In genomic region chr19:16161222-16161621, GRCm38 (mm10) we compare ENCODE assay signal across 11 mouse cellular contexts. TPM values are rescaled to one million over a fixed set of nuclear protein-coding genes. Genes with fewer than 3 reads are reported as not detected.
A peak's percentile ranks its signal among the peaks of the same experiment; 100 is the strongest.
DNase-seq lines count a peak whose midpoint lies in the region; ATAC-seq lines count a peak whose summit lies in the region.
"Had no signal": no experiment of that assay in that cellular context is flagged by ENCODE, and none has a peak within 500 bp of the region (broad histone marks: within the 10 kb centered on the region; RNA-seq: fewer than 3 reads in every experiment).

No protein-coding gene starts in this region.

- peaks cover 18% of the 10 kb centered on the region for H3K4me1 ChIP-seq in forebrain, embryonic 15.5 days
- H3K4me1 ChIP-seq in forebrain, embryonic 14.5 days (ENCODE audit: control insufficient read depth, insufficient read depth, low read length): 0 out of 2 replicates have a peak, but pooled peaks cover 2% of the 10 kb centered on the region
- H3K4me1 ChIP-seq in hindbrain, embryonic 13.5 days (replicated peaks): peaks cover 25% of the 10 kb centered on the region
- H3K4me1 ChIP-seq in hindbrain, embryonic 10.5 days (replicated peaks): peaks cover 10% of the 10 kb centered on the region
- peaks cover 9% of the 10 kb centered on the region; the same call in 1 of the 2 replicates for H3K4me1 ChIP-seq in neural tube, embryonic 12.5 days
- H3K4me1 ChIP-seq in neural tube, embryonic 15.5 days: peaks cover 27% of the 10 kb centered on the region
- H3K4me1 ChIP-seq in stomach, embryonic 16.5 days (ENCODE audit: control insufficient read depth, insufficient read depth, low read length): peaks cover 16% of the 10 kb centered on the region

- no peak overlapping the region for H3K27ac ChIP-seq in forebrain, embryonic 15.5 days (replicated peaks)
- no peak overlapping the region for H3K27ac ChIP-seq in forebrain, embryonic 14.5 days (ENCODE audit: low read depth, low read length)
- H3K27ac ChIP-seq in hindbrain, embryonic 13.5 days: no peak overlapping the region
- H3K27ac ChIP-seq in hindbrain, embryonic 10.5 days: no peak overlapping the region
- H3K27ac ChIP-seq in neural tube, embryonic 12.5 days: no peak overlapping the region
- H3K27ac ChIP-seq in neural tube, embryonic 15.5 days (replicated peaks): no peak overlapping the region
- peak overlapping the region; percentile 3 for H3K27ac ChIP-seq in stomach, embryonic 16.5 days (ENCODE audit: low read length)
- H3K27ac ChIP-seq: liver, embryonic 14.5 days had no signal

- no peak overlapping the region for H3K9ac ChIP-seq in forebrain, embryonic 15.5 days (replicated peaks)
- H3K9ac ChIP-seq in forebrain, embryonic 14.5 days (ENCODE audit: low read length): no peak overlapping the region
- H3K9ac ChIP-seq in hindbrain, embryonic 13.5 days: no peak overlapping the region
- no peak overlapping the region for H3K9ac ChIP-seq in neural tube, embryonic 12.5 days
- H3K9ac ChIP-seq in neural tube, embryonic 15.5 days (replicated peaks): no peak overlapping the region
- H3K9ac ChIP-seq in stomach, embryonic 16.5 days (ENCODE audit: low read length): no peak overlapping the region
- H3K9ac ChIP-seq: liver, embryonic 14.5 days had no signal

- no peaks in the 10 kb centered on the region for H3K27me3 ChIP-seq in forebrain, embryonic 15.5 days
- H3K27me3 ChIP-seq in forebrain, embryonic 14.5 days (replicated peaks; ENCODE audit: control insufficient read depth, insufficient read depth, low read length): no peaks in the 10 kb centered on the region
- H3K27me3 ChIP-seq in hindbrain, embryonic 13.5 days: no peaks in the 10 kb centered on the region
- H3K27me3 ChIP-seq in hindbrain, embryonic 10.5 days (ENCODE audit: insufficient read depth, poor library complexity, severe bottlenecking): no peaks in the 10 kb centered on the region
- no peaks in the 10 kb centered on the region for H3K27me3 ChIP-seq in neural tube, embryonic 12.5 days (replicated peaks)
- H3K27me3 ChIP-seq in neural tube, embryonic 15.5 days (replicated peaks): no peaks in the 10 kb centered on the region
- H3K27me3 ChIP-seq in stomach, embryonic 16.5 days (ENCODE audit: control insufficient read depth, insufficient read depth, low read length): no peaks in the 10 kb centered on the region

- no peaks in the 10 kb centered on the region for H3K9me3 ChIP-seq in forebrain, embryonic 15.5 days
- no peaks in the 10 kb centered on the region for H3K9me3 ChIP-seq in forebrain, embryonic 14.5 days (replicated peaks; ENCODE audit: control insufficient read depth, low read length)
- no peaks in the 10 kb centered on the region for H3K9me3 ChIP-seq in hindbrain, embryonic 13.5 days
- no peaks in the 10 kb centered on the region for H3K9me3 ChIP-seq in hindbrain, embryonic 10.5 days
- no peaks in the 10 kb centered on the region for H3K9me3 ChIP-seq in neural tube, embryonic 12.5 days
- no peaks in the 10 kb centered on the region for H3K9me3 ChIP-seq in neural tube, embryonic 15.5 days (replicated peaks)
- no peaks in the 10 kb centered on the region for H3K9me3 ChIP-seq in stomach, embryonic 16.5 days (replicated peaks; ENCODE audit: control insufficient read depth, low read length)

- no peaks in the 10 kb centered on the region for H3K36me3 ChIP-seq in forebrain, embryonic 15.5 days
- peaks cover 3% of the 10 kb centered on the region; the same call in 1 of the 2 replicates for H3K36me3 ChIP-seq in forebrain, embryonic 14.5 days (ENCODE audit: control insufficient read depth, insufficient read depth, low read length)
- no peaks in the 10 kb centered on the region for H3K36me3 ChIP-seq in hindbrain, embryonic 13.5 days
- no peaks in the 10 kb centered on the region; the same call in 1 of the 2 replicates for H3K36me3 ChIP-seq in hindbrain, embryonic 10.5 days
- H3K36me3 ChIP-seq in neural tube, embryonic 12.5 days: peaks cover 3% of the 10 kb centered on the region
- no peaks in the 10 kb centered on the region for H3K36me3 ChIP-seq in neural tube, embryonic 15.5 days
- H3K36me3 ChIP-seq in stomach, embryonic 16.5 days (ENCODE audit: control insufficient read depth, insufficient read depth, low read length): no peaks in the 10 kb centered on the region; the same call in 1 of the 2 replicates

- 91% methylated on average over 2 of the region's 2 CpGs for WGBS in forebrain, embryonic 15.5 days
- WGBS in forebrain, embryonic 14.5 days: 88% methylated on average over 2 of the region's 2 CpGs
- WGBS in hindbrain, embryonic 13.5 days: 66% methylated on average over 2 of the region's 2 CpGs
- 78% methylated on average over 2 of the region's 2 CpGs for WGBS in hindbrain, embryonic 10.5 days
- 71% methylated on average over 2 of the region's 2 CpGs for WGBS in neural tube, embryonic 12.5 days
- WGBS in neural tube, embryonic 15.5 days: 62% methylated on average over 2 of the region's 2 CpGs
- WGBS in stomach, embryonic 16.5 days: 21% methylated on average over 2 of the region's 2 CpGs

- H3K4me3 ChIP-seq in forebrain, embryonic 15.5 days: no peak overlapping the region
- no peak overlapping the region for H3K4me3 ChIP-seq in forebrain, embryonic 14.5 days (ENCODE audit: low read depth, low read length)
- H3K4me3 ChIP-seq in hindbrain, embryonic 13.5 days: no peak overlapping the region
- H3K4me3 ChIP-seq in hindbrain, embryonic 10.5 days: no peak overlapping the region
- no peak overlapping the region for H3K4me3 ChIP-seq in neural tube, embryonic 12.5 days
- no peak overlapping the region for H3K4me3 ChIP-seq in neural tube, embryonic 15.5 days (replicated peaks)
- H3K4me3 ChIP-seq in stomach, embryonic 16.5 days (replicated peaks; ENCODE audit: low read length): no peak overlapping the region

- no peak for DNase-seq in forebrain, embryonic 14.5 days (ENCODE audit: low spot score)
- DNase-seq in hindbrain, embryonic 10.5 days (ENCODE audit: low spot score): no peak
- DNase-seq in layer of hippocampus, adult 9-11 months: no peak
- DNase-seq: right cerebral cortex, postnatal 14 days; thymus, postnatal 4 days had no signal

- ATAC-seq in forebrain, embryonic 15.5 days (replicated peaks): peak; percentile 45
- no peak; the same call in 1 of the 2 replicates for ATAC-seq in forebrain, embryonic 14.5 days
- peak; percentile 57 for ATAC-seq in hindbrain, embryonic 13.5 days (ENCODE audit: low FRiP score)
- ATAC-seq in neural tube, embryonic 12.5 days (ENCODE audit: low FRiP score, low read depth): peak; percentile 48
- no peak for ATAC-seq in neural tube, embryonic 15.5 days (ENCODE audit: low FRiP score)
- peak; percentile 78 for ATAC-seq in stomach, embryonic 16.5 days (ENCODE audit: insufficient read depth, low FRiP score)

- H3K4me2 ChIP-seq in forebrain, embryonic 15.5 days (replicated peaks): no peak overlapping the region
- H3K4me2 ChIP-seq in forebrain, embryonic 14.5 days (ENCODE audit: low read length): no peak overlapping the region
- H3K4me2 ChIP-seq in hindbrain, embryonic 13.5 days: no peak overlapping the region
- H3K4me2 ChIP-seq in neural tube, embryonic 12.5 days (replicated peaks): no peak overlapping the region
- no peak overlapping the region for H3K4me2 ChIP-seq in neural tube, embryonic 15.5 days
- peak overlapping the region; percentile 5; the same call in 1 of the 2 replicates for H3K4me2 ChIP-seq in stomach, embryonic 16.5 days (ENCODE audit: low read depth, low read length)

RNA-seq across cellular contexts. Expression of gene Gnaq, which starts 28.6 kb away (rescaled TPM):
- polyA plus RNA-seq in forebrain, embryonic 15.5 days (2015; fragmentation: Nextera tagmentation; extraction: Ambion mirVana): 85.2 and 96.9 TPM in 2 replicates
- 44.8 and 47.6 TPM in 2 replicates for polyA plus RNA-seq in forebrain, embryonic 14.5 days (2014; fragmentation: Nextera tagmentation; extraction: Ambion mirVana)
- 78.7 and 79.8 TPM in 2 replicates for polyA plus RNA-seq in hindbrain, embryonic 13.5 days (2015; fragmentation: Nextera tagmentation; extraction: Ambion mirVana)
- 23.1 and 26.7 TPM in 2 replicates for polyA plus RNA-seq in hindbrain, embryonic 10.5 days (2016; fragmentation: Nextera tagmentation; extraction: Ambion mirVana)
- polyA plus RNA-seq in neural tube, embryonic 12.5 days (2016; fragmentation: Nextera tagmentation; extraction: Ambion mirVana): 54.1 and 54.8 TPM in 2 replicates
- 98.0 and 110 TPM in 2 replicates for polyA plus RNA-seq in neural tube, embryonic 15.5 days (2015; fragmentation: Nextera tagmentation; extraction: Ambion mirVana)
- polyA plus RNA-seq in stomach, embryonic 16.5 days (2015; fragmentation: Nextera tagmentation; extraction: Ambion mirVana): 38.8 and 39.4 TPM in 2 replicates

Comparison
In these comparisons a context has a peak if more than half of its experiments do, and no peak if none do; other contexts are left out.
1. ATAC-seq: peak in forebrain, embryonic 15.5 days (single experiment), hindbrain, embryonic 13.5 days (single experiment), neural tube, embryonic 12.5 days (single experiment) and stomach, embryonic 16.5 days (single experiment); none in forebrain, embryonic 14.5 days (single experiment) and neural tube, embryonic 15.5 days (single experiment).